Mouse (Mus musculus) kidney, postnatal 4 days (tissue): ENCODE measurements at regions not wholly inside any gene's neighbourhood (a gene's known extent, or its start where the extent isn't known, plus 50 kb on each side); places are given as distances from the start of the nearest gene placed in this dataset.

Experiments used
- DNase-seq, 2 experiments: peaks; one replicate each; pipeline ENCODE4 v3.0.0; 2021; ENCODE audit warnings: mixed read lengths in 2 of 2

GRCm38 (mm10) chr11:24341650-24342049 lies 263.8 kb downstream of the Bcl11a start:
- DNase-seq, result no peak

- no peak for DNase-seq
These were observed 264.3 kb downstream of the Bcl11a start for GRCm38 (mm10) chr11:24342176-24342575.

DNA sequence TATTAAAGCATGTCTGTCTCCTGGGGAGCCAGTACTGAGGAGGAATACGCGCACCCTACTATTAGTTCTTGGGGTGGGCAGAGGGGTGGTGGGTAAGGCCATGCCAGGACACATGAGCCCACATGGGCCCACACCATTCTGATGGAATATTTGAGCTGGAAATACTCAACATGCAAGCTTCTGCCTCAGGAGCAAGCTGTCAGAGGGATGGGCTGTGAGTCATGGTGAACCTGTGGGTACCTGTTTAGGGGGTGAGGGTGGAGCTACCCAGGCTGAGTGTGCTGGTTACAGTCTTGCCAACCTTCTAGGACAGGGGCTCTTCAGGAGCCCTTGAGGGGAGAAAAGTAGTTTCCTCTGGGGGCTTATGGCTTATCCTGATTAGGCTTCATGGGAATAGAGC lies 264.9 kb downstream of the Bcl11a start:
- no peak for DNase-seq

GRCm38 (mm10) chr11:24347225-24347624 lies 269.4 kb downstream of the Bcl11a start:
- no peak for DNase-seq

DNA sequence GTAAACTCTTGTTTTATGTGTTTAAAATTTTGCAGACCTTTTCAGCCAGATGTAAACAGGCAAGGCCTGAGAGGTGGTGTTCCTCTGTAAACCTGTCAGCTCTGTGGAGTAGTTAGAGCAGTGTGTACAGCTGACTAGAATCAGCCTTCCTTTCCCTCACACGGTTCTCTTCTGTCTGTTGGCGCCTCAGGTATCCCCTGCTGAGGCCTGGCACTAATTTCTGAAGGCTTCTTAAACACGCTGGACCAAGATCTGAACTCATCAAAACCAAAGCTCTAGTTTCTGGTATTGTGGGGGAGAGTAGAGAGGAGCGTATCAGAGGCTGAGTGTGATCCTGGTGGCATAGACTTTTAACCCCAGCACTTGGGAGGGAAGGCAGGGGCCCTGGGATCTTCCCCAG lies 270.9 kb downstream of the Bcl11a start:
- DNase-seq, result no peak

GRCm38 (mm10) chr11:24349967-24350643 lies 272.2 kb downstream of the Bcl11a start:
- DNase-seq, result no peak

- peak in 1 of 2 experiments; percentile 27 for DNase-seq
These were observed 273.0 kb downstream of the Bcl11a start for GRCm38 (mm10) chr11:24350839-24351238.

DNA sequence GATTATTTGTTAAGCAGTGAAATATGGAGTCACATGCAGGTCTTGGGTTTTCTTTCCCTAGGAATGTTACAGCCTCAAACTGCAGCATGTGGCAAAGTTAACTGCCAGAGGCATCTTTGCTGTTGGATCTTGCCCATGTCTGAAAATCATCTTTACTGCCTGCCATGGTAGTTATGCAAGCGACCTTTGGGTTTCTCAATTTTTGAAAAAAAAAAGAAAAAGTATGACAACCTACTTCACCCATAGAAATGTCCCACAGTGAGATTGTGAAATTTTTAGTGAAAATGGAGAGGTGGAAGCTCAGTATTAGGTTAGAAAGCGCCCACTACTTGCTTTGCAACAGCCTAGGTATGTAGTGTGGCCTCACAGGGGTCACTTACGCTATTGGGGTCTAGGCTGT lies 274.2 kb downstream of the Bcl11a start:
- DNase-seq, result no peak

DNA sequence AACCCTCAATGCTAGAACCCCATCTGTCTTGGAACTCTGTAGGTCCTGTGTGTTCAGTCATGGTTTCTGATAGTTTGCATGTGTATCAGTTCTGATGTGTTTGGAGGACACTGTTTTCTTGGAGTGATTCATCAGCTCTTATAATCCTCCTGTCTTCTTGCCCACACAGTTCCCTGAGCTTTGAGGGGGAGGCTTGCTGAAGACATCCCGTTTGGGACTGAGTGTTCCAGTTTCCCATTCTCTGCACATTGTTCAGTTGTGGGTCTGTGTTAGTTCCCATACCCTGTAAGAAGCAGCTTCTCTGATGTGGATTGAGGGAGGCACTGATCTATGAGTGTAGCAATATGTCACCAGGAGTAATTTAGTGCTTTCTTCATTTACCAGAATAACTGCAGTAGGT lies 275.2 kb downstream of the Bcl11a start:
- no peak for DNase-seq

GRCm38 (mm10) chr11:24357388-24357787 lies 279.5 kb downstream of the Bcl11a start:
- DNase-seq, result no peak

GRCm38 (mm10) chr11:24359086-24359485 lies 281.2 kb downstream of the Bcl11a start:
- DNase-seq, result no peak

DNA sequence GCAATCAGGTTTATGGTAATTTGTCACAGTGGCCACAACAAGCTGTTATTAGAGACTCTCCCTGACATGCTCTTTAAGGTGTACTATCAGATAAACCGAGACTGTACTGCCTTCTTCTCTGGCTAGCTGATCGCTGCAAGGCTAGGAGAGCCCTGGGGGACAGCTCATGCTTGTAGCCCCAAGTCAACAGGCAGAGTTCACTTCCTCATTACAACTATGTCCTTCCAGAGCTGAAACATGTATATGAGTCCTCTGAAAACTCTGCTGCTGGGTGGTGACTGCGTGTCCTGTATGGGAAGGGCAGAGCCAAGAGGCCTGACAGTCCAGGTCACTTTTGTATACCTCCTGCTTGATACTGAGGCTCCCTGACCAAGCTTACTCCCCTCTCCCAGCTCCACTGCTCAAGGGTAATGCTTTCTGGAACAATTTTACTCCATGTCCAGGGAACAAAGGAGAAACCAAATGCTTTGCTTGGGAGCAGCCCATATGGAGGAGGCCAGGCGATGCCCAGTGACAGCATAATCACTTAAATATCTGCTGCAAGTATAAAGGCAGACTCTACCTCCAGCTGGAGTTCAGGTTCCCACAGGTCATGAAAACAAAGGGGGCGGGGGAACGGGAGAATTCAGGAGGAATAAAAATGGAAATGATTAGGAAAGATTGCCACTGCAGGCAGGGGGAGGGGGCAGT lies 284.3 kb downstream of the Bcl11a start:
- no peak for DNase-seq

- no peak for DNase-seq
These were observed 284.8 kb downstream of the Bcl11a start for GRCm38 (mm10) chr11:24362688-24363035.

DNA sequence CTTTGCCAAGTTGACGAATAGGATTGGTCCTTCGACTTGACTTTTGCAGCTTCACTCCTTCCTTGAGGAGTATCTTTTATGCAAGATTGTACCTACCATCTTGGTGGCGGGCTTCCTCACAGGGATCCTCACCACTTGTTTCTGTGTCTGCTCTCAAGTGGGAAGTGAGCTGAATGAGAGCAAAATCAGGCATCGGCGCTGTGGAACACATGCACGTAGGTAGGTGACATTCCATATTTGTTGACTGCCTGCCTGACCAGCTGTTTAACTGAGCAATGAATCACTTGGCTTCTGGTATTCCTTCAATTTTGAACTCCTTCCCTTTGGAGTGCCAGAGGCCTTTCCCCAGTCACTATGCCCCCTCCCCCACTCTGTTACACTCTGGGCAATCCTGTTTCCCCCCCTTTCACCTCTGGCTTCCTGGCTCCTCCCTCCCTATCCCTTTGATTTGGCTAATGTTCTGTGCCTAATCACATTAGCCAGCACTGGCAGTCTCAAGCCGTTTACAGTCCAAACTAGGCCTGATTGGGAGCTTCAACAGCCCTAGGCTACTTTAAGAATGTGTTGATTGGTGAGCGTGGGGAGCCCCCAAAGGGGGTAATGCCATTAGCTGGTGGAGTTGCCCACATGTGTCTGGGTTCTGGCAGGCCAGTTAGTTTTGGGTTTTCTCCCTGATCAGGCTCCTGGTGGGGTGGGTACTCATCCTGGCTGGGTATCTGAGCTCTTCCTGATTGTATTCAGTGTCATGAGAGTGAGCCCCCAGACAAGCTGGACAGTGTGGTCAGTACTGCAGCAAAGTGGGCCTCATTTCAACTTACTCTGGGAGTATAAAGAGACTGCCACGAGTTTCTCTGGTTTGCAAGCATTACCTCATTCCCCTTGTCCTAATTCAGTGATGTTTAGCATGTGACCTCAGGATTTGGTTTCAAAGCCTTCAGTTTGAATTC lies 285.8 kb downstream of the Bcl11a start:
- peak in 1 of 2 experiments; percentile 28 for DNase-seq

GRCm38 (mm10) chr11:24370198-24370860 lies 292.5 kb downstream of the Bcl11a start:
- peak; percentile 13 to 25 for DNase-seq

DNA sequence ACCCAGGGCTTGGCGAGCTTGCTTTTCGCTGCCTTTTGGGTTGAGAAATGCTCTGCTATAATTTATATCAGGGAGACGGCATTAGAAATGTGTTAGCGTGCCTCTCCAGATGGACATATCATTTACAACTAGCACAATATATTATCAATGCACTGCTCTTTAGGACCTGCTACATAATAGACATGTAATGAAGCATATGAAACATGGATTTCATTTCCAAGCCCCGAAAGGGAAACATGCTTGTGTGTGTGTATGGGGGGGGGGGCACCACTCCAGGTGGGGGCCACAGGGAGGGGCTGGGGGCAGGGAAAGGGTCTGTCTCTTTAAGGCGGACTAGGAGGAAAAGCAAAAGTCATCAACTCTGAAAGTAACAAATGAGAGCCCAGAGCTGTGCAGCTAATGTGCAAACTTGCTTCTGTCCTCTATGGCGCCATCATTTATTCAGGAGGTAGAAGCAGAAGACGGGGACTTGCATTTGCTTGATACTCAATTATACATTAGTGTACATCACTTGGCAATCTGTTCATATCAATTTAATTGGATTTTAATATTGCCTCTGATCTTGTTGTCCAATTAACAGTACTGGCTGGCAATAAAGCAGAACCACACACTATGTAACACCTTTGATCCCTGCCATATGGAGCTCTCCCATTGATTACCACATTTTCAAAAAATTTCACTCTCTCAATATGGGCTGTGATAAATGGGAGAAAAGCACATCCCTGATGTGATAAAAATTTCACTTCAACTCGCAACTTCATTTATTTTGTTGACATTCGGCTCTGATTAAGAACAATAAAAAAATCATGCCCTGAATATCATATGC lies 293.2 kb downstream of the Bcl11a start:
- DNase-seq, result no peak

GRCm38 (mm10) chr11:24371687-24371950 lies 293.8 kb downstream of the Bcl11a start:
- DNase-seq, result no peak

DNA sequence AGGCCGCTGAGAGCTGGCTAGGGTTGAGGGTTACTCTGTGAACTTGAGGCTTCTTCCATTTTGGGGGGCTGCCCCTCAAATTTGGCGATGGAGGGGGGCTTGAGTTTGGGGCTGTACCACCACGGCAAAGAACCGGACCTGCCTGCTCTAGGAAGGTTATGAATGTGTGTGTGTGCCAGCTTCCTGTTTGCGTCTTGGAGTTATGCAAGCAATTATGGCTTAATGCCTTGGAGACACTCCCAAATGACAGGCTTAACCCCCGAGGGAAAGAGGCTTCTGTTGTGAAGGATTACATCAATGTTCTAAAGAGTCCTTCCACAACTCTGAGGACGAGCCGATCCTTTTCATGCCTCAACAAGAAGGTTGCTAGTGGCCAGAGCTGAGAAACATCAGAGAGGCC lies 294.1 kb downstream of the Bcl11a start:
- no peak for DNase-seq

DNA sequence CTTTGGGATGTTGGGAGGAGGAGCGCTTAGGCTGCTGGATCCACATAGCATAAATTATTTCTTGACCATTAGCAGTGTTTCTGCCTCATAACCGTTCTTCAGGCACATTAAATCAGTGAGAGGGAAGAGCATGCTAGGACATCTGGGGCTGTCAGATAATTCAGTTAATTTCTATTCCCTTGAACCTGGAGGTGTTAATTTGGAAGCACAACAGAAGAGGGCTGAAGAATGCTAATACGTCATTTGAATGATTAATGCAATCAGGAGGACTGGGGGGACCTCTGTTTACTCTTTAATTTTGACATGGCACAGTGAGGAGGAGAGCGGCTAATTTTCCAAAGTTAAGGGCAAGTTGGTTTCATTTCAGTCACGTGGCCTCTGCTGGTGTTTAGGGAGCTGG lies 294.8 kb downstream of the Bcl11a start:
- DNase-seq, result no peak

GRCm38 (mm10) chr11:24373301-24373700 lies 295.4 kb downstream of the Bcl11a start:
- DNase-seq, result no peak

GRCm38 (mm10) chr11:24377530-24377929 lies 299.7 kb downstream of the Bcl11a start:
- no peak for DNase-seq

DNA sequence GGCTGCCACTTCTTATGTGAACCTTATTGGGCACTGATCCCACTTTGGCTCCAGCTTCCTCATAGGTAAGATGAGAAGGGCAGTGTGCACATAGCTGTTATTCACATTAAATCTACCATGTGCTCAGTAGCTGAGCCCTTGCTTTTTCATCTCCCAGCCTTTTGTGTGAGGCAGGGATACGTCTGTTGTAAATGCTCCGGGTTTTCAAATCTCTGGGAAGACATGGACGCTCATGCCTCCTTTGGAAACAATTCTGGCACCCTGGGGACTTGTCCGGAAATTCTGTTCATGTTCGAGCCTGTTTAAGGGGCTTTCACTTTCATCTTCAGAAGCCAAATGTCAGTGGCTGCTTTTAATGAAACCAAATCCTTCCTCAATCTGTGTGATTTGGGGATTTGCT lies 312.7 kb downstream of the Bcl11a start:
- DNase-seq, result no peak
